Mouse (Mus musculus): ENCODE measurements at regions not wholly inside any gene's neighbourhood (a gene's known extent, or its start where the extent isn't known, plus 50 kb on each side); places are given as distances from the start of the nearest gene placed in this dataset.

GRCm38 (mm10) chr16:47354279-47354678, 856.0 kb upstream of the Nectin3 start:
- DNase-seq (ENCODE audit: extremely low spot score) = no peak

- no peak for DNase-seq (ENCODE audit: extremely low spot score)
Measured at GRCm38 (mm10) chr16:47394398-47394797, 889.1 kb upstream of the Dppa4 start.

- no peak for DNase-seq (ENCODE audit: extremely low spot score)
Measured at GRCm38 (mm10) chr16:47407067-47407466, 876.5 kb upstream of the Dppa4 start.

GRCm38 (mm10) chr16:47418680-47419252, 864.8 kb upstream of the Dppa4 start:
- no peak for DNase-seq (ENCODE audit: extremely low spot score)

- no peak for DNase-seq (ENCODE audit: extremely low spot score)
Measured at GRCm38 (mm10) chr16:47445083-47445482, 838.5 kb upstream of the Dppa4 start.

- peak; percentile 0 for DNase-seq (ENCODE audit: extremely low spot score)
Measured at GRCm38 (mm10) chr16:47475441-47476081, 808.0 kb upstream of the Dppa4 start.

GRCm38 (mm10) chr16:47482071-47482470, 801.5 kb upstream of the Dppa4 start:
- DNase-seq (ENCODE audit: extremely low spot score) = no peak

GRCm38 (mm10) chr16:47488525-47488924, 795.0 kb upstream of the Dppa4 start:
- no peak for DNase-seq (ENCODE audit: extremely low spot score)

GRCm38 (mm10) chr16:47525857-47526256, 757.7 kb upstream of the Dppa4 start:
- DNase-seq (ENCODE audit: extremely low spot score) = no peak

GRCm38 (mm10) chr16:47526613-47527012, 756.9 kb upstream of the Dppa4 start:
- no peak for DNase-seq (ENCODE audit: extremely low spot score)

- DNase-seq (ENCODE audit: extremely low spot score) = no peak
Measured at GRCm38 (mm10) chr16:47536524-47536923, 747.0 kb upstream of the Dppa4 start.

GRCm38 (mm10) chr16:47551101-47551500, 732.4 kb upstream of the Dppa4 start:
- no peak for DNase-seq (ENCODE audit: extremely low spot score)

GRCm38 (mm10) chr16:47568051-47568450, 715.5 kb upstream of the Dppa4 start:
- no peak for DNase-seq (ENCODE audit: extremely low spot score)

GRCm38 (mm10) chr16:47599476-47599875, 684.1 kb upstream of the Dppa4 start:
- no peak for DNase-seq (ENCODE audit: extremely low spot score)

Measured in embryo, embryonic 9.5 days (tissue).